ENCODE assay signal across 13 mouse cellular contexts in genomic region chr4:105203303-105203761, GRCm38 (mm10). TPM values are rescaled to one million over a fixed set of nuclear protein-coding genes. Genes with fewer than 3 reads are reported as not detected.
A peak's percentile ranks its signal among the peaks of the same experiment; 100 is the strongest.
DNase-seq lines count a peak whose midpoint lies in the region; ATAC-seq lines count a peak whose summit lies in the region.
"Had no signal": no experiment of that assay in that cellular context is flagged by ENCODE, and none has a peak within 500 bp of the region (broad histone marks: within the 10 kb centered on the region; RNA-seq: fewer than 3 reads in every experiment).

No protein-coding gene starts in this region.

- 71% methylated on average over 2 of the region's 2 CpGs for WGBS in hindbrain, embryonic 12.5 days
- 84% methylated on average over 2 of the region's 2 CpGs for WGBS in hindbrain, embryonic 11.5 days

- 0 out of 2 replicates have a peak overlapping the region, but pooled peaks have one; percentile 5 for H3K27ac ChIP-seq in hindbrain, embryonic 12.5 days
- no peak overlapping the region for H3K27ac ChIP-seq in hindbrain, embryonic 11.5 days (ENCODE audit: low read depth, low read length)
- H3K27ac ChIP-seq: liver, embryonic 12.5 days; macrophage had no signal

- peak; percentile 58 for DNase-seq in adrenal gland, postnatal 10 days
- DNase-seq in adrenal gland, adult 18-20 months (ENCODE audit: low spot score in 2 of 2): no peak
- no peak for DNase-seq in hindbrain, embryonic 11.5 days (ENCODE audit: low spot score)
- peak; percentile 70 for DNase-seq in left cerebral cortex, postnatal 4 days
- no peak for DNase-seq in left cerebral cortex, adult 8-10 months (ENCODE audit: low spot score in 2 of 2)
- peak; percentile 36 to 39 for DNase-seq in layer of hippocampus, postnatal 36 days
- DNase-seq in heart, postnatal 36 days: no peak
- DNase-seq: cerebellum, adult 9-10 months; thymus, postnatal 4 days had no signal

- H3K4me3 ChIP-seq in hindbrain, embryonic 12.5 days: no peak overlapping the region
- no peak overlapping the region for H3K4me3 ChIP-seq in hindbrain, embryonic 11.5 days (ENCODE audit: low read depth, low read length)
- H3K4me3 ChIP-seq: liver, embryonic 12.5 days had no signal

- no peak overlapping the region for H3K9ac ChIP-seq in hindbrain, embryonic 12.5 days
- no peak overlapping the region for H3K9ac ChIP-seq in hindbrain, embryonic 11.5 days (ENCODE audit: low read depth, low read length)
- H3K9ac ChIP-seq: liver, embryonic 12.5 days had no signal

- H3K4me1 ChIP-seq in hindbrain, embryonic 12.5 days: peaks cover 47% of the 10 kb centered on the region
- no peaks in the 10 kb centered on the region for H3K4me1 ChIP-seq in hindbrain, embryonic 11.5 days (replicated peaks; ENCODE audit: control insufficient read depth, insufficient read depth, low read length)

- no peaks in the 10 kb centered on the region for H3K27me3 ChIP-seq in hindbrain, embryonic 12.5 days
- H3K27me3 ChIP-seq in hindbrain, embryonic 11.5 days (ENCODE audit: control insufficient read depth, insufficient read depth, low read length): no peaks in the 10 kb centered on the region
- H3K27me3 ChIP-seq: liver, embryonic 12.5 days had no signal

- H3K9me3 ChIP-seq in hindbrain, embryonic 12.5 days (replicated peaks): no peaks in the 10 kb centered on the region
- no peaks in the 10 kb centered on the region for H3K9me3 ChIP-seq in hindbrain, embryonic 11.5 days (ENCODE audit: control insufficient read depth, low read length)
- H3K9me3 ChIP-seq: liver, embryonic 12.5 days had no signal

- ATAC-seq in hindbrain, embryonic 12.5 days (ENCODE audit: low FRiP score): no peak
- ATAC-seq in hindbrain, embryonic 11.5 days (ENCODE audit: low FRiP score): no peak
- ATAC-seq: liver, embryonic 12.5 days had no signal

- intact Hi-C loops in left cerebral cortex, postnatal 4 days (cut with DNase I): no loop called here
- intact Hi-C loops in heart, postnatal 36 days (cut with DNase I): no loop called here

- no peaks in the 10 kb centered on the region; the same call in 1 of the 2 replicates for H3K36me3 ChIP-seq in hindbrain, embryonic 12.5 days
- no peaks in the 10 kb centered on the region for H3K36me3 ChIP-seq in hindbrain, embryonic 11.5 days (ENCODE audit: control insufficient read depth, insufficient read depth, low read length)

- H3K4me2 ChIP-seq in hindbrain, embryonic 12.5 days (replicated peaks): no peak overlapping the region
- H3K4me2 ChIP-seq in hindbrain, embryonic 11.5 days (replicated peaks; ENCODE audit: low read depth, low read length): no peak overlapping the region
- H3K4me2 ChIP-seq: liver, embryonic 12.5 days had no signal

RNA-seq across cellular contexts. Expression of gene Plpp3, which starts 46.2 kb away (rescaled TPM):
- total RNA-seq in adrenal gland, postnatal 10 days (2021): 100 to 1,000 TPM; 157 to 169 TPM
- total RNA-seq in adrenal gland, adult 18-20 months (2021): 100 to 1,000 TPM; 234 to 351 TPM
- polyA plus RNA-seq in hindbrain, embryonic 12.5 days (2016; fragmentation: Nextera tagmentation; extraction: Ambion mirVana): 91.5 and 91.7 TPM in 2 replicates
- polyA plus RNA-seq in hindbrain, embryonic 11.5 days (2014; fragmentation: Nextera tagmentation; extraction: Ambion mirVana): 51.1 and 52.7 TPM in 2 replicates
- 10 to 100 TPM; 65.1 to 71.3 TPM for total RNA-seq in left cerebral cortex, postnatal 4 days (2021)
- 100 to 1,000 TPM; 191 to 207 (median 194) TPM for total RNA-seq in left cerebral cortex, adult 8-10 months (2022)
- total RNA-seq in layer of hippocampus, postnatal 36 days (2021): 100 to 1,000 TPM; 185 to 202 TPM
- 10 to 100 TPM; 66.2 to 75.1 TPM for total RNA-seq in heart, postnatal 36 days (2021)
- total RNA-seq: MEL had no signal

Comparison
In these comparisons a context has a peak if more than half of its experiments do, and no peak if none do; other contexts are left out.
1. DNase-seq: peak in adrenal gland, postnatal 10 days (single experiment), left cerebral cortex, postnatal 4 days (single experiment) and layer of hippocampus, postnatal 36 days (2 of 2); none in adrenal gland, adult 18-20 months (0 of 2), hindbrain, embryonic 11.5 days (single experiment), left cerebral cortex, adult 8-10 months (0 of 2) and heart, postnatal 36 days (0 of 2).